Mouse (Mus musculus) adrenal gland, adult 2 months (tissue): ENCODE data around the gene Gm14569. TPM values are rescaled to one million over a fixed set of nuclear protein-coding genes. Genes with fewer than 3 reads are reported as not detected.

Source experiments
- DNase-seq: peaks from one replicate; pipeline ENCODE4 v3.0.0; 2021
- long read RNA-seq: library from polyadenylated mRNA; stranded (forward); transcript quantifications from one replicate; pipeline ENCODE4 v2.0.0, GENCODE M21; 2021
- polyA plus RNA-seq: library from polyadenylated mRNA; depleted of rRNA; stranded (reverse); fragments of >200 nt; gene quantifications from 2 replicates; pipeline ENCODE4 v1.2.3, GENCODE M21; 2012; rRNA removed
- total RNA-seq, 2 experiments: library from RNA; stranded (reverse); gene quantifications; 2 replicates each; pipeline ENCODE4 v1.2.3; 2021

Gm14569 gene
- under 1 TPM in 1 of 2 experiments, not detected in 1; 0.75 TPM for total RNA-seq
- not detected in 2 replicates for polyA plus RNA-seq
- long read RNA-seq, result 0 reads

- DNase-seq, result no peak
These were observed at the start of gene Gm14569 for GRCm38 (mm10) chrX:36491730-36492129. Gm14569 (minus strand) TSS chrX:36491830.

DNA sequence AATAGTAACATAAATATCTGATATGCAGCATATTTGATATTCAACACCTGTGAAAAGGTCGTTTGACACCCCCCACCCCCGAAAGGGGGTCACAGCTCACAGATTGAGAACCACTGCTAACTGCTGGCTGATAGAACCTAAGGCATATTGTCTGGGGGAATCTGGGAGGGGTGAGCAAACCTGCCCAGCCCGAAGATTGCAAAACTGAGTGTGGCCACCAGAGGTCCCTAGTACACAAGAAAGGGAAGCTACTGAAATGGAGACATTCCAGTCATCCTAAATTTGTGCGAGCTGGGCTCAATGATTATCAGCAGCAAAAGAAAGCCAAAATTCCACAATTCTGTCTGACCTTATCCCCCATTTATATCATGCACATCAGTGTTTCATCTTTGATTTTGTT is 42.9 kb upstream of the Gm14569 start:
- DNase-seq, result peak; percentile 80

GRCm38 (mm10) chrX:36533744-36534143 is 42.1 kb upstream of the Gm14569 start:
- DNase-seq, result peak; percentile 20

DNA sequence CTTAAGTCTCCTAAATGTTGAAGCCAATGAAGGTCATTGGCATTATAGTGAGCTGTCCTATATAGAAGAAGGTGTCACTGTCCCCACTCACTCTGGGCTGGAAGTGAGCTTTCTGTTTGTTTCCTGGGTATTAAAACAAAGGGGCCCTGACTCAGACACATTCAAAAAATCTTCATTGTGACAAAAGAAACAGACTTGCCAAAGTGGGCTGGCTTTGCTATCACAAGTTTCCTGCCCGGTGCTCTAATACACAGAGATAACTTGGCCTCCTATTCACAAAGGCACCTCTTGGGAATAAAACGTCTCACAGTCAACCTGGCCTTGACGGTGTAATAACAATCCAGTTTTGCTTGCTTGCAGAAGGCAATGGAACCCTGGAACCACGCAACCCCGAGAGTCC is 38.6 kb upstream of the Gm14569 start:
- no peak for DNase-seq

DNA sequence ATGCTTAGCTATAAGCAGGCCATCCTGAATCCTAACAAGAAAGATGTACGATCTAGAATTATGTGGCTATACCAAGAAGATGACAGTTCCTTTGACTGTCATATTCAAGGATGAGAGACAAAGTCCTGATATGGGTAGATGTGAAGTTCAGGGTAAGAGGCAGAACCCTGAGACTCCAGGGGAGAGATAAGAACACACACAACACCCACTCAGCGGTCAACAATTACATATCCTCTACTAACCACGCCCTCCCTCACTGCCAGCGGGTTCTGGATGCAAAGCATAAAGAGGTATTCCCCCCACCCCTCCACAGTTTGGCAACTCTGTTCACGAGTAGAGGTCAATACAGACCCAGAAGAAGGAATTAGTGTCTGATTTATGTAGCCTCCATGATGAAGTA is 32.1 kb upstream of the Gm14569 start:
- DNase-seq, result no peak

DNA sequence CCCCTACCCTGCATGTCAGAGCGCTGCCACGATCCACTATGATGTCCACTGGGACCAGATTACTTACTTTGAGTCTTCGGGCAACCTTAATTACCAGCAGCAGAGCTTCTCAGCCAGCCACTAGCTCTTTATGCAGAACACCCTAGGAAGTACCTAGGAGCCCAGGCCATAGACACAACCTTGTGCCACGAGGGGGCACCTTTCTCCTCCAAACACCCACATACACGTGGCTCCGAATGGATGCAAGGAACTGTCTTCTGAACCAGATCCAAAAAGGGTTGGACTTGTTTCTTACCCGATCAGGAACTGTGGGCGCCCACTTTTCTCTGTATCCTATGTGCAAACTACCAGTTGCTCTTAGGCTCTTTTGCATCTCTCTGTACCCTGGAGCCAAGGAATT is 22.1 kb upstream of the Gm14569 start:
- DNase-seq, result peak; percentile 40

DNA sequence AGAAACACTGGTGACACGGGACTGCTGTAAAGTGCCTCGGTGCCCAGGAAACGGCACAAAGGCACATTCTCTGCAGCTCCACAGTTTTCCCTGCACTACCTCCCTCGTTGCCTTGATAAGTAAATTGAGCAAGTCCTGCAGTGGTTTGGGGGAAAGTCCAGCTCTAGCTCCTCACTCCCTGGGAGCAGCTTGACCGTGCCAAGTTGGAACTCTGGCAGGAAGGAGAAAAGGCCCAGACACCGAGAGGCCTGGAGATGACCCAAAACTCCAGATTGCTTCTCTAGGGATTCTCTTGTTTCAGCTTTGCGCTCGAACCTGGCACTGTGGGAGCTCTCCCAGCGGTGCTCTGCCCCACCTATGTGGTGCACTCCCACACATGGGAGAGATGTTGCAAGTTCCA is 21.6 kb upstream of the Gm14569 start:
- no peak for DNase-seq

DNA sequence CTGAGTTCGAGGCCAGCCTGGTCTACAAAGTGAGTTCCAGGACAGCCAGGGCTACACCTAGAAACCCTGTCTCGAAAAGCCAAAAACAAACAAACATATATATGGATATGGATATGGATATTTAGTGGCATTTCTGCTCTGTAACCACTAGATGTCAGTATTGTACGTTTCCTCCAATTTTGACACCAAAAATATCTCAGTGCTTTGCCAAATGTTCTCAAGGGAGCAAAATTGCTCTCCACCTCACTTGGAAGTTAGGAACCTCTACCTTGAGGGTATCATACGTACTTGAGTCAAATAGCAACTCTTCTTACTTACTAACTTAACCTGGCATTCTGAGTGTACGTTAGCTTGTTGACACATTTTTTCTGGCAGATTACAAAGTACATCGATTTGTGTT is 15.2 kb upstream of the Gm14569 start:
- DNase-seq, result no peak

DNA sequence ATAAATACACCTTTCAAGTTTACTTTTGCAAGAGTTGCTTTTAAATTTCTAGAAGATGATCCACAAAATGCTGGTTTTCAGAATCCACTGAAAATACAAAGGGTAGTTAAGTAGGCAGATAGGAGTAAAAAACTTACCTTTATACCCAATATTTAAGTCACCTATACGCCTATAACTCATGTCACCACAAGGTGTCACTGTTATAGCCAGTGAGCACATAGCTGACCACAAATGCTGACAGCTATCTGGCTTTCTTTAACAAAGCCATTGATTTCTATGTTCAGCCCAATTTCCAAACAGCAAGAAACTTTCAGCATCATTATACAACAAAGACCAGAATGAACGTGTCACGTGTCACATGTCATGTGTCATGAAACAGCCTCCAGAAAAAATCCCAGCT is 2.1 kb downstream of the Gm14569 start:
- no peak for DNase-seq

DNA sequence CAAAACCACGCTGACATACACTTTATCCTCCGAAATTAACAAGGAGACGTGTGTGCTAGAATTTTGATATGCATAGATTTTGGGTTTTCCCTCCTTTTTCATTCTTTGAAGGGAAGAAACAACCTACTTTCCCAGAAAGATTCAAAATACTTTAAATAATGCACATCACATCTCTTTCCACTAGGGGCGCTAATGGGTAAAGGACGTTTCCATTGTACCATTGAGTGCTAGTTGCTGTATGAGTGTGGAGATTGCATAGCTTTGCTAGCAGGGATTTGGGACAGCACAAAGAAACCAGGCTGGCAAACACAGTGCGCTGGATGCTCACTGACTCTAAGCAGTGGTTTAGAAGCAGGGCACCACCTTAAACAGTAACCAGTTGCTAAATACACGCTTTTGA is 3.6 kb downstream of the Gm14569 start:
- DNase-seq, result no peak

DNA sequence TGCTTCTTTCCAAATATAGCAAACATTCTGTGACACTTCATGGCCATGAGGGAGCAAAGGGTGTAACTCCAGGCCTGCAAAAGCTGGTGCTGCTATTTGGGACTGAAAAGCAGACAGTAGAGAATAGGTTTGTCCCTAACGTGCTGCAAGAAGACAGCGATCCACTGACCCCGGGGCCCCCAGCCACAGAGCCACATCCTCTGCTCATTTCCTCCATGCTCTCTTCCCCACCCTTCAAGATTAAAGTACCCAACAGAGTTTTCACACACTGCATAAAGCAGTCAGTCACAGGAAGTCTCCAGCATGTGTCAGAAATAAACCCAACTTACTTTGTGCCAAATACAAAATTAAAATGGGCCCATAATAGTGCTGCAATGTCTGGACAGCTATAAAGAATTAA is 16.8 kb downstream of the Gm14569 start:
- no peak for DNase-seq

DNA sequence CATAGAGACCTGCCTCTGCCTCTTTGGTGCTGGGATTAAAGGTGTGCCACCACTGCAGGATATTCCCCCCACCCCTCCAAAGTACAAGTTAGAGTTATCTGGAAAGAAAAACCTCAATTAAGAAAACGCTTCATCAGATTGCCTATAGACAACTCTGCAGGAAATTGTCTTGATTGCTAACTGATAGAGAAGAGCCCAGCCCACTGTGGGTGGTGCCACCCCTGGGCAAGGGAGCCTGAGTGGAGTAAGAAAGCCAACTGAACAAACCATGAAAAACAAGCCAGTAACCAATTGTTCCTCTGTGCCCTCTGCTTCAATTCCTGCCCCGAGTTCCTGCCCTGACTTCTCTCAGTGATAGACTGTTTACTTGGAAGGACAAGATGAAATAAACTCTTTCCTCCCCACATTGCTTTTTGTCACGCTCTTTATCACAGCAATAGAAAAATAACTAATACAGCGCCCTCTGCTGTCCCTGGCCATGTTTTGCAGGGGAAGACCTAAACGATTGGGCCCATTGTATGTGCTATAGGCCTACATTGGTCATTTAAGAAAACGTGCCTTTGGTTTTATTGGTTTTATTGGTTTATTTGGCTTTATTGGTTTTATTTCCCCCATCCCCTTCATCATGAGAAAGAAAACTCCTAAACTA is 17.4 kb downstream of the Gm14569 start:
- DNase-seq, result no peak

GRCm38 (mm10) chrX:36456031-36456430 is 35.6 kb downstream of the Gm14569 start:
- DNase-seq, result peak; percentile 14

GRCm38 (mm10) chrX:36437932-36438331 is 53.7 kb downstream of the Gm14569 start:
- no peak for DNase-seq

GRCm38 (mm10) chrX:36434993-36435392 is 56.6 kb downstream of the Gm14569 start:
- no peak for DNase-seq

GRCm38 (mm10) chrX:36419153-36419552 is 72.5 kb downstream of the Gm14569 start:
- DNase-seq, result peak; percentile 33

GRCm38 (mm10) chrX:36402316-36402715 is 89.3 kb downstream of the Gm14569 start:
- no peak for DNase-seq

DNA sequence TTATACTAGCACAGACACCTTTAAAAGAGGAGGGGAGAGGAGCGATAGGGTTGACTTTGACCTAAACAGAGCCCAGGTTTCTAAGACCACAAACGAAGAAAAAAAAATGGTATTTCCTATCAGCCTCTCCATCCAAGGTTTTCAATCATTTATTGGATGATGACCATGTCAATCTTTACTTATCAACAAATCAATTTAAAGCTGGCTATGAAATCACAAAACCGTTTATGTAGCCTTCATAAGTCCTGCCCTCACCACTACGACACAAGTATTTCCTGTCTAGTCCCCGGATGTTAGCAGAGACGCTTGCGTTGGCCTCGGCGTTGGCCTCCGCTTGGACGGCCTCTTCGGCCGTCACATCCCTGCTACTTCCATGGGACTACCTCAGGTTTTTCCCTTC is 90.7 kb downstream of the Gm14569 start, which contains the start of gene Gm6268:
TSS of gene Gm6268 (plus strand) at position 301 of the 400 bp plus-strand sequence.
- DNase-seq, result no peak

DNA sequence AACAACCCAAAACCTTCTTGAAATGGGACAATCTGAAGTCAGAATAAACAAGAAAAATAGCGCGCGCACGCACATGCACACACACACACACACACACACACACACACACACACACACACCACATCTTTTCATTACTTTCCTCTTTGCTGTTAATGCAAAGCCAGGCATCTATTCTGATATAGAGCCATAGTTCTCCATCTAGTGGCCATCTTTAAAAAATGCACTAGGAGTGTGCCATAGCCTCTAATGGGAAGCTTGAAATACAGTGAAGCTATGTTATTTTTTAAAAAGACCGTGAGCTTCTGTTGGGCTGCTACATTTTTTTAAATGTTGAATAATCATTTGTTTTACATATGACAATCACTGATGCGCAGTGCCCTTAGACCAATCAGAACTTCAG is 98.4 kb downstream of the Gm14569 start:
- DNase-seq, result no peak

GRCm38 (mm10) chrX:36392672-36393071 is 99.0 kb downstream of the Gm14569 start:
- DNase-seq, result no peak

DNA sequence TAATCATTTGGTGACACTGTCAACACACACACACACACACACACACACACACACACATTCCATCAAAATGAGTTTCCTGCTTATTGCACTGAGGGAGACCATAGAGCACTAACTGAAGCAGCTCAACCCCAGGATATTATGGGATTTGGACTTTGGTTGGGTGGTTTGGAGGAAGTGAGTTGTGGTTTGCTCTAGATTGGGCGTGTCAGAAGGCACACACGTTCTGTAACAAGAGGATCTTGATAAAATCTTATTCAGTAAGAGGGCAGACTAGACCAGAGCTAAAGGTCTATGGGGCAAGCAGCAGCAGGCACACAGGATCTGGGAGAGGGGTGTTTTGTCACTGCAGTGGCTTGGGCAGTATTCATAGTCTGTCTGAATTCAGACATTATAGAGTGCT is 101.1 kb downstream of the Gm14569 start:
- no peak for DNase-seq

- no peak for DNase-seq
These were observed 101.7 kb downstream of the Gm14569 start for GRCm38 (mm10) chrX:36389971-36390370.

- peak; percentile 60 for DNase-seq
These were observed 106.3 kb downstream of the Gm14569 start for GRCm38 (mm10) chrX:36385340-36385739.
